Mouse (Mus musculus) brain, embryonic 14.5 days (tissue): Measurements from ENCODE around the gene Nap1l4.
A peak's percentile ranks its signal among the peaks of the same experiment; 100 is the strongest.

Experiments used
- CTCF ChIP-seq: fragments of 200-500 bp; IDR thresholded peaks from 2 replicates; pipeline ENCODE4 v1.5.1; 2012; ENCODE audit warnings: inconsistent platforms, mild to moderate bottlenecking, moderate library complexity, borderline replicate concordance; ENCODE audit not compliant: insufficient read depth, insufficient read length; ENCODE audit errors: extremely low read depth
- POLR2A ChIP-seq: fragments of 200-500 bp; IDR thresholded peaks from 2 replicates; pipeline ENCODE4 v1.6.1; 2012; ENCODE audit warnings: mild to moderate bottlenecking, inconsistent platforms, borderline replicate concordance; ENCODE audit not compliant: poor library complexity, insufficient read depth, insufficient read length, severe bottlenecking; ENCODE audit errors: extremely low read depth

DNA sequence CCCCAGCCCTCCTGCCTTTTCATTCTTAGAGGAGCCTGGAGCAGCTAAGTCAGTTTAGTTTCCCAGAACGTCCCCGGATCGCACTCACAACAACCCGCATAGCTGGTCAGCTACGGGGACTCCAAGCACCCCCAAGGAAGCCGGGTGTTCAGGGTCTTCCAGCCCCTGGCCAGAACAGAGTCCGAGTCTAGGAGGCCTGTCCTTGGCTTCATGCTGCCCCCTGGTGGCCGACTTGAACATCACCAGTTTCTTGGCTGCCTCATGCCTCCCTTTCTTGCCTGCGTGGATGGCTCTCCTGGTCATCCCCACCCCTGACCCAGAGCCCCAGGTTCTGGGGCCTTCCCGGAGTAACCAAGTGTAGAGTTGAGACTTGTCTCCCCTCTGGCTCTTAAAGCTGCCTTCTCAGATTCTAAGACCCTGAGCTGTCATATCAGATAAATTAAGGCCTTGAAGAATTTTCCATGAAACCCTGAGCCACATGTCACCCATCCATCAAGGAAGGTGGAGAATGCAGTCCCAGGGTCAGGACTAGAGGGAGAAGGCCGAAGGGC is 85.0 kb downstream of the Nap1l4 start:
- TF ChIP-seq CTCF: peak; percentile 90
- TF ChIP-seq POLR2A: no peak
